Mouse (Mus musculus): ENCODE data around the gene Gm43064.

GRCm38 (mm10) chr3:103780271-103780670, 29.1 kb upstream of the Gm43064 start:
- TF ChIP-seq CTCF (IDR thresholded peaks at IDR 0.05; ENCODE audit: low read depth, low read length) = no peak
- no peak for TF ChIP-seq POLR2A (IDR thresholded peaks at IDR 0.05; ENCODE audit: borderline replicate concordance, low read depth, low read length)

All from bone marrow macrophage, adult 2 months (primary cell).